Mouse (Mus musculus): Measurements from ENCODE around the gene Rbfox2. TPM values are rescaled to one million over a fixed set of nuclear protein-coding genes. Genes with fewer than 3 reads are reported as not detected.

Rbfox2 gene
- total RNA-seq, 2 experiments from 2014 or later = 0.32 to 0.87 TPM

DNA sequence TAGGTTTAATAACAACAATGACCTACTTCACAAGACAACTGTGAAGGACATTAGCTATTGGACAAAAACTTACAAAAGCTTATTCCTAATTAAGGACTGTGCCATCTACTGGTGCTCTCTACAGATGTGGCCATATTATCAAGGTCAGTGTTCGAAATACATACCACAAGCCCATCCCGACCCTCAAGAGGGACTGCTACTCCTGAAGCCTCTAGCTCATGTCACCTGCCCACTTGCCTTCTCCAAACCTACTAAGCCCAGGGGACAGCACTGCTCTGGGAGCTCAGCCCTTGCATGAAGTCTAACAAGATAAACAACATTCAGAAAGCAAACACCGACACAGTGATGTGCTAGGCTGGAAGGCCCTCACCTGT, 103.9 kb downstream of the Rbfox2 start:
- no peak for ATAC-seq (replicated peaks; ENCODE audit: poor library complexity)

DNA sequence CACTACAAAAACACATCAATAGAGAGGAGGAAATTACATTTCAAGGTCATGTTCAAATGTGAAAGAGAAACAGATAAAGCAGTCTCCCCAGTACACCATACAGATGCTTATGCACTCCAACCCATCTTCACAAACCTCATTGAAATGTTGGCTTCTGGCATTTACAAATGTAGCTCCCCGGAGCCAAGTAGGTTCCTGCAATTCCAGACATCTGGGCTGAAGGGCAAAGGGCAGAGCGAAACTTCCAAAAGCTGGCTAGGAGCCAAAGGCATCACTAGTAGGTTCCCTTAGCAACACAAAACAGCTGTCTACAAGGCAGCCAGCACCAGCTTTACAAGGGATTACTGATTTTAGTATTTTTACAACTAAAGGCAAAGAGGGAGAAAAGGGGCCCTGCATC, 104.6 kb downstream of the Rbfox2 start:
- ATAC-seq (replicated peaks; ENCODE audit: poor library complexity) = no peak

DNA sequence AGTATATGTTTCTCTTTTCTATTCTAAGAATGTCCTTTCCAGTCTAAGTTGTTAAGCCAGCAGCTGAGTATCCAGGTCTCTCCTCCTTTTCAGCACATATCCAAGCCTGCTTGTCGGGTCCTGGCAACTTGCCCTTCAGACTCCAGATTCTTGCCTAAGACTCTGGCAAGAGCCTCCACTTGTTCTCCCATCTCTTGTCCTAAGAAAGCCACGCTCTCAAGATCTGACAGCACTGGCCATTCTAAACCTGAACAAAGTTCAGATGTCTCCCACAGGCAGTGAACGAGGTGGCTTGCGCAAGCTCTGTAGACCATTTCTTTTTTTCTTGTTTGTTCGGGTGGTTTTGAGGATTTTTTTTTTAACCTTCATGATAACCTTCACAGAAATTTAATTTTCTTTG, 110.0 kb downstream of the Rbfox2 start:
- ATAC-seq (replicated peaks; ENCODE audit: poor library complexity) = no peak

DNA sequence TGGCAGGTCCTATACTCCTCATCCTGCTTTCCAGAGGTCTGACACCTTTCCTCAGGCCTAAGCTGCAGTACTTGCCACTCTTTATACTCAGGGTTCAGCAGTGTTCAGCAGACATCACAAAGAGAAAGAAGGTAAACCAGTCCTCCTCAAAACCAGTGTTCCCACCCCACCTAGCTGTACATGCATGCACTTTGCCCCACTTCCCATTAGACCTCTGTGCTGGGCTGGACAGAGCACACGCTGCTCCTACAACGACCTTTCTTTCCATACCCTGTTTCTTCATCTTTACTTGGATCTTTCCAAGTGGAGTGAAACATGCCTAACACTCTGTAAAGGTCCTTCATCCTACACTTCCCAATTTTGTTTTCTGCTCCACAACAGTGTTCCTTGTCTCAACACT, 110.8 kb downstream of the Rbfox2 start:
- no peak for ATAC-seq (replicated peaks; ENCODE audit: poor library complexity)

DNA sequence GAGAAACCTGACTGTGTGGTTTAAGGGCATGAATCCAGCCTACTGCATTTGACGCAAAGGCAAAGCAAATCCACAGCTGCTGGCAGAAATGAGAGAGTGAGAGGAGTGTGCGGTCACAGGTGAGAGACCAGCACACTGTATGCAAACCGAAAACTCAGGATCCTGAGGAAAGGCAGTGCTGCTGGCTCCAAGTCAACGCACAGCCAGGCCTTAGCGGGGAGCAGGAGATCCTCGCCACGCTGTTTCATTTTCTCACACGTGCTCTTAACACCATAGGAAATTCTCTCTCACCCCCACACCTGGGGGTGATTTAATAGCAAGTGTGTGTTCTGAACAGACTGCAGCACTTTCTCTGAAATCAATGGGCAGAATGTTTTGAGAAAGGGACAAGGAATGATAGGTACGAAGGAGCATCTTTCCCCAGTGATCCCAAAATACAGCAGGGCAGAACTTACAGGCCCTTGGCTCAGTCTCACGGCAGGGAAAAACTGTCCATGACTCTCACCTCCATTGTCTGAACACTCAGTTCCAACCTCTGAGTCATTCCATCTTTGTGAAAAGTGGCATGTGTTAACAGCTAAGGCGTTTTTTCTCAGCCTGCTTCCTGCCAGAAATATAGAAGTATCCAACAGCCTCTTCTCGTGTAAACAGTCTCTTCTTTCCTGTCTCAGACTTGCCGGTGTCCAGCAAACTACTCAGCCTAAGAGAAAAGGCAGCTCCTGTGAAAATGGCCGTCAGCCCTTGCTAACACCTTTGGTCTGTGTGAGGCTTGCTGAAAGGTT, 114.5 kb downstream of the Rbfox2 start:
- ATAC-seq (replicated peaks; ENCODE audit: poor library complexity) = no peak

DNA sequence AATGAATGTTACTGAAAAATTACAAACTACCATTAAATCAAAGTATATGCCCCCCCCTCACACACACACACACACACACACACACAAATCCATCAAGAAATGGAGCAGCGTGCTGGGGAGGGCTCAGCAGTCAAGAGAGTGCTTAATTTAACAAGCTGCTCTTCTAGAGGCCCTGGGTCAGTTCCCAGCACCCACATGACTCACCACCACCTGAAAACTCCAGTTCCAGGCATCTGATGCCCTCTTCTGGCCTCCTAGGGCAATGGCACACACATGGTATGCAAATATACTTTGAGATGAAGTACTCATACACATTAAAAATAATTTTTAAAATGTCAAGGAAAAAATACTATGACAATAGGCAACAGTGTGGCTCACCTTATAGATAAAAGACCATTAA, 120.7 kb downstream of the Rbfox2 start:
- ATAC-seq (replicated peaks; ENCODE audit: poor library complexity) = no peak

DNA sequence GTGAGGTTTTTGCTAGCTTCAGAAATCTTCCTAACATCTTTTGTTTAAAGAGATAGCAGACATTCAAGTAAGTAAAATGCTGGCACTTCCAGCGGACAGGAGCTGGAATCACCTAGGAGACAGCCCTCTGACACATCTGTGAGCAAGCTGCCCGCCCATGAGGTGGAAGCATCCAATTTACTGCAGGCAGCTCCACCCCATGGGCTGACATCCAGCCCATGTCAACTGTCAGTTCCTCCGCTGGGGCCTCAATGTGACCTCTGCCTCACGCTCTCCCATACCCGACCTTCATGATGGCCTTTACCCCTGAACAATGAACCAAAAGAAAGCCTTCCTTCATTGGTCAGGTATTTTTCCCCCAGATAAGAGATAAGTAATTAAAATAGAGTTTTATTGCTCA, 121.2 kb downstream of the Rbfox2 start:
- ATAC-seq (replicated peaks; ENCODE audit: poor library complexity) = no peak

DNA sequence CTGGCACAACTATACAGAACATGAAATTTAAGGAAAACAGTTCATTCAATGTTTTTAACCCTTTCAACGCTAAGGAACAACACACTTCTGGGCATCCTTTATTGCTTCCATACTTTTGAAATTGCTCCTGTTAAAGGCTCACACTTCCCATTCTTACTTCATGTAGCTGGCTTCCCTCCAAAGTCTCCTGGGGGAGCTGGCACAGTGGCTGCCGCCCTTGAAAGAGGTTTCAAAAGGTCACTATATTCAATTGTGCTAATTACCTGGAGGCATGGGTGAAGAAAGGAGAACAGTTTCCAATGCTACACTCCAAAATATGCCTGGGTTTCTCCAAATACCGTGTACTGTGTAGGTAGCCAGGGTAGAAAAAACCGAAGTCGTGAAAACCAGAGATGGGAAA, 124.0 kb downstream of the Rbfox2 start:
- no peak for ATAC-seq (replicated peaks; ENCODE audit: poor library complexity)

DNA sequence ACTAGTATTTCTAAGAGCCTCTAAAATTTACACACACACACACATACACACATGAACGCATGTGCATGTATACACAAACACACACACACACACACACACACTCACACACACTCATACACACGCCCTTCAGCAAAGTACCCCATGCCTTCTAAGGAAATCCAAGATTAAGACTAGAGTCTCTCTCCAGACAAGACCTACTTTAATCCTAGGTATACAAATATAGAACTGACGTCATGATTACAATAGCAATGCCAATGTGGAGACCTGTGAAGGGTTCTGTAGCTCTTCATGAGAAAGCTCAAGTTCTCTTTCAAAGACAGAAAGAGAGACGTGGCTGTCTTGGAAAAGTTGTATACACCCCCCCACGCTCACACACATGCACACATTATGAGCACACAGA, 132.8 kb downstream of the Rbfox2 start:
- ATAC-seq (replicated peaks; ENCODE audit: poor library complexity) = no peak

DNA sequence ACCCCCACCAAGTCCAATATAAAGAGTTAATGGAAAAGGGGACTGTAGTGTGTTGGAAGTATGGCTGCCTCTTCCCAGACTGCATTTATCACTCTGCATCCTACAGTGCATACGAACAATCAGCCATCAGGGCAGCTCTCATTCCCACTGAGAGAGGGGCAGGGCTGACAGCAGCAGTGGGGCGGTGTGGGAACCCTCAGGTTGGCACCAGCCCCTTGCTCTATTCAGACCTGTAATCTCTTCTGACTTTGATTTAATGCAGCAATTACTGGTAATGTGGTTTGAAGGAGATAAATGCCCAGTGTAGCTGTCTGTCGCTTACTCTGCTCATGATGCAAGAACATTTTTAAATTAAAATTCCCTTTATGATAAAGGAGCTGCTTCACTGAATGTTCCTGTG, 134.4 kb downstream of the Rbfox2 start:
- no peak for ATAC-seq (replicated peaks; ENCODE audit: poor library complexity)

DNA sequence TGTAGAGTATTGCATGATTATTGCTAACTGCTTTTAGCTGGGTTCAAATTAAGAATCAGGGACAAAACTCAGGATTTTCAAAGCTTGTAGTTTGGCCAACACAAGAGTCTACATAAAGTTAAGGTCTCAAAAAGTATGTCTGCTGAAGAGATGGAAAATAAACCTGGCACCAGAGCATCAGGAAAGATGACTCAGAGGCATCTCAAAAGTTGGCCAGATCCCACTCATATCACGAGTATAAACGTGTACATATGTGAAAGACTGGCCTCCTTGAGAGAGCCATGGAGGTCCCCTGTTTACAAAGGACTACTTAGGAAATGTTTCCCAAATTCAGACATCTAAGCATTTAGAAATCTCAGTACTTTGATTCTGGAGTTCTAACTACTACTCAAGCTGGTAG, 138.0 kb downstream of the Rbfox2 start:
- ATAC-seq (replicated peaks; ENCODE audit: poor library complexity) = no peak

DNA sequence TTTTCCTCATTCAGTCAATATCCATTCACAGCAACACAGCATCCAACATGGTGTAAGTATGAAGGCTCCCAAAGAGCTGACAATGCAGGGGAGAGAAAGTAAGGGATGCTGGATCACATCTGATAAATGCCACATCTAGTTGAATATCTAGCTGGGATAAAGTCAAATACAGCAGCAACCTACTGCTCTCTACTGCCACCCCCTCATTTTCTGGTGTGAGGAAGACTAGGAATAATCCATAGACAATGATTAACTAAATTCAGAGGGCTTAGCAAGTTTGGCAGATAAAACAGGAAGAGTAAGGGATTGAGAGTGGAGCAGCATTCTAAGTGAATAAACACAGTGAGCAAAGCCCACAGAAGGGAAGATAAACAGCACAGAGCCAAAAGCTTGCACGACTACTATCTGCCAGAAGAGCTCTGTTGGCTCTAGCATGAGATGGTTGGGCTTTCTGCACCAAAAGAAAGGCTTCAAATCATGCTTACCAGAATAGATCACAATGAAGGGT, 140.5 kb downstream of the Rbfox2 start:
- no peak for ATAC-seq (replicated peaks; ENCODE audit: poor library complexity)

DNA sequence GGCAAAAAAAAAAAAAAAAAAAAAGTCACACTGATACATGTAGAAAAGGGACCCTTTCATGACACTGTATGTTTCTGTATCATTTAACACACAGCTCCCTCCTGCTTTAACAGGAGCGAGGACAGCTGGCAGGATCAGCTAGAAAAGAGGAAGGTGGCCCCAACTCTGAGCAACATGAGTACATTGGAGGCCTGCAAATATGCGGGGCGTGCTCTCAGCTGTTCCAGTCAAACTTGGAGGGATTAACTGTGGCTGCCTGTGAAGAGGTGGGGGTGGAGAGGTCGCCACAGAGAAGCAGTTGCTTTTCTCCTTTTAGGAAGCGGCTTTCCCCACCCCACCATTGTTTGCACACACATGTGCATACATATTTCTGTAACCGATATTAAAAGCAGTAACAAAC, 143.5 kb downstream of the Rbfox2 start:
- ATAC-seq (replicated peaks; ENCODE audit: poor library complexity) = peak; percentile 39

DNA sequence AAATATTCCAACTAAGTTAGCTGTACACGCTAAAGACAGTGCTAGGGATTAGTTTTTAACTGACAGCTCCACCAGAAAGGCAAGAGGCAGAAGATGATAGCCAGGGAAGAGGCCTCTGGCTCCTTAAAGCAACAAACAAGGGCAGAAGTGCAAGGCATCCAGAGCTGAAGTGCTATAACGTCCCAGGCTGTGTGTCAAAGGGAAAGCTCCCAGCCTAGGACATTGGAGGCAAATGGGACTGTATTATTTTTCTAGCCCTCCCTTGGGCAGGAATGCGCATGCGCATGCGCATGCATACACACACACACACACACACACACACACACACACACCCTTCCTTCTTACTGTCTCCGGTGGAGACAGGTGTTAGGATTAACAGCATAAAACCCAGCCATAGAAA, 143.9 kb downstream of the Rbfox2 start:
- no peak for ATAC-seq (replicated peaks; ENCODE audit: poor library complexity)

DNA sequence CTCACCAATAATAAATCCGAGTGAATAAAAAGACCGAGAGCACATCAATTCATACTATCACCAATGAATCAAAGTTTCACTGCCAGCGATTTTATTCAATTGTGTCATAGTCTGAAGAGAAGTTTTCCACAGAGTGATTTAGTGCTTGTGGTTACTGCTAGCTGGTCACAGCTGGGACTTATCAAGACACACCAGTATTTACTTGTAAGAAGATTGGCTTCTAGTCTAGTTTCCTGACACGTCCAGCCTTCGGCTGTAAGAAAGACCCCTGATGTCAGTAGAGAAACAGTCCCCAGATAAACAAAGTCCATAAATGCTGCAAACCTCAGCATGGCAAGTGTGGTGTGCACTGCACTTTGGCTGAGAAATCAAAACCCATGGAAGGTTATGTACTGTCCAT, 145.4 kb downstream of the Rbfox2 start:
- ATAC-seq (replicated peaks; ENCODE audit: poor library complexity) = no peak

DNA sequence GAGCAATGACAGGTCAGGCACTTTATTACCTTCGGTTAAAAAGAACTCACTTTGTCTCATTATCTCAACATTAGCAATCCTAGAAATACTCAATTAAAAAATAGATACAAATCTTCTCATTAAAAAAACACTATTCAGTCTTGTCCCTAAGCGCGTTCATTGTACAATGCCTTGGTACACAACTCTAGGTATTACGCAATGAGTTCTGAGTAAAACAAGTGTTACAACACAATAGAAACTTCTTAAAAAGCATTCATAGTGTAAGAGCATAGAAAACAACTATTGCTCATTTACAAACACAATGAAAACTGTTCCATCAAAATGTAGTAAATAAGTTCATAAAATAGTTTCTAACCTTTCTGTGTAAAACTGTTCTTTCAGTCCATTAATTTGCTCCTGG, 146.0 kb downstream of the Rbfox2 start:
- ATAC-seq (replicated peaks; ENCODE audit: poor library complexity) = no peak

DNA sequence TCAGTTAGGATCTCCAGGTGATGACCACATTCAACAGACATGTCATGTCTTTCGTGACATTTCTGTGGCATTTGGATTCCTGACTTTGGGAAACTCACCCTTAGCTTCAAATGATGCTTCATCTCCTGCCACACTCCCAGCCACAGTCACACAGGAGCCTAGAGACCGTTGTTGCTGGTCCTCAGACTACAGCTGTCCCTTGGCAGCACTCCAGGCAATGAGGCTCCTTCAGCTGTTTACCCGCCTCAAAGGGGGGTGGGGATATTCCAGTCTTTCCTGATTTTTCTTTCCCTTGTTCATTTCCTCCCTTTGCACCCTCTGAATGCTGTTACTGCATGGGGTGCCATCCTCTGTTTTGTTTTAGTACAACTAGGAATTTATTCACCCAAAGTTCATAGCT, 150.3 kb downstream of the Rbfox2 start:
- no peak for ATAC-seq (replicated peaks; ENCODE audit: poor library complexity)

DNA sequence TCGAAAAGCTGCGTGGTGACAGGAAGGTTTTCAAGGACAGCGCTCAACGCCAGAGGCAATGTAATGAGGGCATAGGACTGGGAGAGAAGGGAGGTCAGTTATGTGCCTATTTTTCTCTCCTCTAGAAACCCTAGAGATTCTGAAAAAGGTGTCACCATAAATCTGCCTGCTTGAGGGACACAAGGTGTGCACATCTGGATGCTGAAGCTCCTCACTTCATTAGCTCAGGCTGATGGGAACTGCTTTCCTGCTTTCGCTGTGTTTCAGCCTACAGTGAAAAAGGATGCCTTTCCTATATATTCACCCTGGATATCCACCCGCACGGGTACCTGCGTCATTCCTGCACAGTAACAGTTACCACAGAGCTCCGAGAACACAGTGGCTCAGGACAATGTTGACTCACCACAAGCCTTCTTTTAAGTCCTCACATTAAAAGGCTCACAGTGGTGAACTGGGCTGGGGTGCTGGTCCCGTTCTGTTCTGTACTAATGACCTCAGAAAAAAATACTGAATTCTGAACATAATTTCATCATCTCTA, 152.5 kb downstream of the Rbfox2 start:
- no peak for ATAC-seq (replicated peaks; ENCODE audit: poor library complexity)

DNA sequence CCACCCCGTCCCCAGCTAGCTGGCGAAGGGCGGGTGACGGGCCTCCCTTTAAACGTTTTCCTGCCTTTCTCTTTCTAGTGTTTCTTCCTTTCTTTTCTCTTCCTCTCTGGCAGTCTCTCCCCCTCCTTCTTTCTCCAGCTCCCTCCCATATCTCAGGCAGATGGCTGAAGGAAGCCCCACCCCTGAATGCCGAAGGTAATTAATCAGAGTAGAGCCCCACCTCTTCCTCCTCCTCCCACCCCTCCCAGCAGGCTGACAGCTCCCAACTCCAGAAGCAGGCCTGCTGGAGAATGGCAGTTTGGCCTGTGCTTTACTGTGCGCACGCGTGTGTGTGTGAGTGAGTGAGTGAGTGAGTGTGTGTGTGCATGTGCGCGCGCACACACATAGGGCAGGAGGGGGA, 153.2 kb downstream of the Rbfox2 start:
- peak; percentile 42; the same call in 1 of the 2 replicates for ATAC-seq (replicated peaks; ENCODE audit: poor library complexity)

DNA sequence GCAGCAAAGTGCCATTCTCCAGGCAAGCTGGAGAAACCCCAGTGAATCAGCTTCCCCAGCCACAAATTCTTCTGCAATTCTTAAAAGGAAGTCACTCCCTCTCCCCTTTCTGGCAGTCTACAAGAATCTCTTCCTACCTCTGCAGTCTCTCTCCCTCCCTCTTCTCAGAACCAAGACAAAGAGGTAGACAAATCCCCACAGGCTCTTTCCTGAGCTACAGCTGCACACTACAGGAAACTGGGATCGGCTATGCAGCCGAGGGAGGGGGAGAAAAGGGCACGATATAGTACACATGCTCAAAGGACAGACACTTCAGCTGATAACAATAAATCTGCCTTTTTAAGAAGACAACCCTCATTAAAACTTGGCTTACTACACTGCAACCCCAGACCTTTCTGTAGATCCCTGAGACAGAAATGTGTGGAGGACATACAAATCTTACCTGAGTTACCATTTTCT, 153.7 kb downstream of the Rbfox2 start:
- ATAC-seq (replicated peaks; ENCODE audit: poor library complexity) = peak; percentile 17

DNA sequence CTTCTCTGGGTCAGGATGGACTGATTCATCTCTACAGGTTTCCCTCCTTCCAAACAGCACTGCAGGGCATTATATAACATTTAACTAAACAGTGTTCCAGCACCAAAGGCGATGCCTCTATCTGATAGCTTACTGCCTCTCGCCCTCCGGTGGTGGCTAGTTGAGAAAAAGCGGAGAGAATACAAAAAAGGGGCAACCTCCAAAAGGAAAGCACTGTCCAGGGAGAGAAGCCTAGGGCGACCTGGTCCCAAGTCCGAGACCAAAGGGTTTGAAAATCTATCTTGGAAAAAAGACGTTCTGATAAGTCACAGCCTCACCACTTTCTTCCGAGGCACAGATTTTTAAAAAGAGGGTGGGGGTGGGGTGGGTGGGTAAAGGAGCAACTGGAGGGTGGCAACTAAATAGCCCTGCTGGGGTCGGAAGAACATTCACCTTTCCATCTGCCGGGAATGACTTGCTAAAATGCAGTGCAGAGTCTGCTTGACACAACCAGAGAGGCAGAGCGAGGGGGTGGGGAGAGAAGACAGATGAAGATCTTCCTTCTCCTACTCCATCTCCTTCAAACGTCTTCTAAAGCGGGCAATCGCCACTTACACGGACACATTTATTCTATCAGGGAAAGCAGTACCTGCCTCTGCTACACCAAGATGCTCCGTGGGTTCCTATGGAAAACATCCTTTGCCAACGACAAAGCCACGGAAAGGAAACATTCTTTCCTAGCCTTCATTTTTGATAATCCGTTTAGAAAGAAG, 154.3 kb downstream of the Rbfox2 start:
- ATAC-seq (replicated peaks; ENCODE audit: poor library complexity) = no peak

DNA sequence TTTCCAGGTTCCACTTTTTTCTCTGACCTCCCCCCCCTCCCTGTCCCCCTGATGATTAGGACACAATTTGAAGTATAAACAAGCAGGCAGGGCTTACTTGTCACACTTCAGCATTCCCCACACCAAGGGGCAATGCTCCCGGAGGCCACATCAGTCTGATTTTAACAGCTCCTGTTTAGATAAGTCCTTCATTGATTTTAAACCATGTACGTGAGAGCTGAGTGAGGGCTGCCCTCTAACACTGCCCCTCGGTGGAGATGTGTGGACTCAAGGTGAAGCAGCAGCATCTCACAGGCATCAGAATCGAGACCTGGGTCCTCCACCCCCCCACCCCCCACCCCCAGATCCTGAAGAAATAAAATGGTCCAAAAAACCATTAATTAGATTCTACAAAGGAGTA, 155.0 kb downstream of the Rbfox2 start:
- no peak for ATAC-seq (replicated peaks; ENCODE audit: poor library complexity)

Measured in megakaryocyte progenitor cell, adult 5-6 weeks (primary cell).